Mouse (Mus musculus) testis, adult 10 weeks (tissue): ENCODE data around the gene Zfp346. TPM values are rescaled to one million over a fixed set of nuclear protein-coding genes. Genes with fewer than 3 reads are reported as not detected.

ENCODE experiments used
- polyA plus RNA-seq: library from polyadenylated mRNA; stranded (reverse); fragments of 350-450 nt; fragmentation: Illumina TruSeq; extraction: RNeasy Lipid Tissue Mini Kit (QIAGEN cat#74804); gene quantifications from one replicate; pipeline ENCODE4 v1.2.3, GENCODE M21; 2014; ENCODE audit warnings: low read depth, low replicate concordance

Gene Zfp346
- 22.2 TPM for polyA plus RNA-seq

GRCm38 (mm10) chr13:55105045-55105952, at the start of gene Zfp346:
TSS of gene Zfp346 (plus strand) at chr13:55105311.

GRCm38 (mm10) chr13:55099726-55100478, 5.2 kb upstream of the Zfp346 start, which contains the start of gene Uimc1:
TSS of gene Uimc1 (minus strand) at chr13:55100300.

GRCm38 (mm10) chr13:55133448-55133847, 28.3 kb downstream of the Zfp346 start, which contains the start of gene Gm17617:
TSS of gene Gm17617 (minus strand) at chr13:55133548.

GRCm38 (mm10) chr13:55152621-55153415, 47.7 kb downstream of the Zfp346 start, which contains the start of gene Fgfr4:
TSS of gene Fgfr4 (plus strand) at chr13:55152640.

Other genes starting within 250 kb of the Zfp346 start
- not detected for gene Unc5a, start 155.9 kb upstream of the Zfp346 start, polyA plus RNA-seq
- not detected for gene Hk3, start 83.9 kb upstream of the Zfp346 start, polyA plus RNA-seq
- 48.8 TPM for gene Uimc1, start 5.0 kb upstream of the Zfp346 start, polyA plus RNA-seq
- not detected for gene Gm17617, start 28.2 kb downstream of the Zfp346 start, polyA plus RNA-seq
- not detected for gene Fgfr4, start 47.3 kb downstream of the Zfp346 start, polyA plus RNA-seq
- 38.5 TPM for gene Nsd1, start 104.5 kb downstream of the Zfp346 start, polyA plus RNA-seq
- 1.8 TPM for gene Prelid1, start 215.2 kb downstream of the Zfp346 start, polyA plus RNA-seq
- 5.3 TPM for gene Rab24, start 216.6 kb downstream of the Zfp346 start, polyA plus RNA-seq
- not detected for gene Mxd3, start 224.5 kb downstream of the Zfp346 start, polyA plus RNA-seq